Mouse (Mus musculus) neural tube, embryonic 10.5 days (tissue): Measurements from ENCODE around the gene Helz2.
"Not testable (repeated sequence)": the region's sequence is repeated elsewhere in the genome, so short reads cannot be mapped to it uniquely, and the experiment has no call there.

Experiments used
- DNase-seq: peaks from one replicate; pipeline ENCODE4 v3.0.0-alpha.2; 2017; ENCODE audit warnings: low spot score; ENCODE audit errors: extremely low spot score

Helz2 gene

DNA sequence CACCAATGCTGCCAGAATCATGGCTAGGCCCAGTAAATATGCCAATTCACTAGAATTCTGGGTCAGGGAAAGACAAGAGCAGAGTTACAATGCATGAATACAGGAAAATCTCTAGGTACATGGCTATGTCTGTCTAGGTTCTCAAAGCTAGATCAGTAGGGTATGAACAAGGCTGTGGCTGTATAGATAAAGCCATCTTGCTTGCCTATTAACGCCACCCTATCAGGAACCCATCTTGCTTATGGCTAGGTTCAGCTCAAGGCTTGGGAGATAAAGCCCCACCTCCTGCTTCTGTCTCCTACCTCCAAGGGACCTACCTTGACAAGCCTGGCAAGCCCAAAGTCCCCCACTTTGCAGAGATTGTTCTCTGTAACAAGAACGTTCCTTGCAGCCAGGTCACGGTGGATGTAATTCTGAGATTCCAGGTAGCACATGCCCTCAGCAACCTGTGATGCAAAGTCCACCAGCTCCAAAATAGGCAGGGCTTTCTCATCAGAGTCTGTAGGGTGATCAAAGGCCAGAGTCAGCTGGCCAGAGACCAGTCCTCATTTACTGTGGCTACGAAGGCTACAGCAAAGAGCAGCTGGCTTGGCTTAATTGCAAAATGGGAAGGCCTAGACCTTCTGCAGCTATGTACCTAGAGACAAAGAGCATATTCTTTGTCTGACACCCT, 45.1 kb downstream of the Helz2 start:
- DNase-seq: no peak

DNA sequence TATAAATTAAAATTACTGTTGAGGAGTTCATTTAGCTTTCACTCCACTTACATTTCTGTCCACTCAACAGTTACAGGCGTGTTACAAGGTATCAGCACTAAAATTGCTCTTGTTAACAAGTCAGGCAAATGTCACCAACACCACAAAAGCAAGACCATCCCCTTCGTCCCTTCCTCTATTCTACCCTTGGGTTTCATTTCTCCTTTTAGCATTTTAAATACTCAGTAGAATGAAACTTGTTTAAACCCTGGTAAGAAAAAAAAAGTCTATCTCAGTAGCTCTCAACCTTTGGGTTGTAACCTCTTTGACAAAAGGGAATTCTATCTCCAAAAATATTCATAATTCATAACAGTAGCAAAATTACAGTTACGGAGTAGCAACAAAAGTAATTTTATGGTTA, 48.8 kb downstream of the Helz2 start:
- DNase-seq: no peak

DNA sequence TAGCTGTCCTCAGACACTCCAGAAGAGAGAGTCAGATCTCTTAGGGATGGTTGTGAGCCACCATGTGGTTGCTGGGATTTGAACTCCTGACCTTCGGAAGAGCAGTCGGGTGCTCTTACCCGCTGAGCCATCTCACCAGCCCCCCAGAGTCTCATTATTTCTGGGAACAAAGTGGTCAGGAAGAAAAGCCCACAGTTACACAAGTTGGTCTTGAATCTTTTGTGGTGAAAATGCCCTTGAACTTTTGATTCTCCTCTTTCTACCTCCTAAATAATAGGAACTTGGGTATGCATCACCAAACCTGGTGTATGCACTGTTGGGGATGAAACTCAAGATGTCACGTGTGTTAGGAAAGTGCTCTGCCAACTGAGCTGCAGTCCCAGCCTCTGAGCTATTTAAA, 49.9 kb downstream of the Helz2 start:
- DNase-seq: no peak

DNA sequence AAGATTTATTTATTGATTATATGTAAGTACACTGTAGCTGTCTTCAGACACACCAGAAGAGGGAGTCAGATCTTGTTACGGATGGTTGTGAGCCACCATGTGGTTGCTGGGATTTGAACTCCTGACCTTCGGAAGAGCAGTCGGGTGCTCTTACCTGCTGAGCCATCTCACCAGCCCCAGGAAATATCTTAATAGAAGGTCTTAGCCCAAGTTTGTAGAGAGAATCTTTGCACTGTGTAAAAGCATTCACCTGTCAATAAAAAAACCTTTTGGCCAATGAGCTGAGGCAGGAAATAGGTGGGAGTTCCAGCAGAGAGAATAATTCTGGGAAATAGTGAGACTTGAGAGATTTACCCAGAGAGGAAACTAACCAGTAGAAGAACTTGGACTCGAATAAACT, 50.4 kb downstream of the Helz2 start:
- DNase-seq: not testable (repeated sequence)

DNA sequence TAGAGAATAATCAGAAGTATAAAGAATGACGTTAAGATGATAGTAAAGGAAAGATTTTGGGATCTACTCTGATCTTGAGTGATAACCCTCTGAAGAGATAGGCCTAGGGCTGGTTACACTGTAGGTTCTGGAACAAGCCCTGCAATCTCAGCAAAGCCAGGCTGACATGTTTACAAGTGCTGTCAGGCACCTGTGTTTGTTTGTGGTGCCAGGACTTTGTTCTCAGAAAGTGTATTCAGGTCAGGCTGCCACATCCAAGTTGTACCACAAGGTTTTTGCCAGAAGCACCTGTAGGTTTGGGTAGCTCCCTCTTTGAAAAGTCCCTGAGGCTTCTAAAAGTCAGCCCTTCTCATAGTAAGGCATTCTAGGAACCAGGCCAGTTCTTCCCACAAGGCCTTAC, 52.5 kb downstream of the Helz2 start:
- no peak for DNase-seq

DNA sequence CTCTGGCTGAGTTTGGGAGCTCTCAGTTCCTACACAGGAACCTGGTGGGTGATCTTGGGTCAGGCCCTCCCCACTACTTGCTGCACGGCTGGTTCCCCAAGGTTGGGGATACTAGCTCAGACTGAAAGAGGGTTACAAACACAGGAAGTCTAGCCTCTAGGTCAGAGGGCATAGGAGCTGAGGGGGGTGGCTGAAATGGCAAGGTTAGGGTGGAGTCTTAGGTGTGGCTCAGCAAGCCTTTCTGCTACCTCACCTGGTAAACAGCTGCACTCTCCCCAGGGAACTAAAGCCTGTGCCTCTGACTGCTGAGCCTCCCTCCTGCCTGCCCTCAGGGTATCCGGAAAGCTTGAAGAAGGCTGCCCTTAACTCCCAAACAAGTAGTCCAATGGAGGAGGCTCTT, 53.1 kb downstream of the Helz2 start:
- peak; percentile 17 for DNase-seq

DNA sequence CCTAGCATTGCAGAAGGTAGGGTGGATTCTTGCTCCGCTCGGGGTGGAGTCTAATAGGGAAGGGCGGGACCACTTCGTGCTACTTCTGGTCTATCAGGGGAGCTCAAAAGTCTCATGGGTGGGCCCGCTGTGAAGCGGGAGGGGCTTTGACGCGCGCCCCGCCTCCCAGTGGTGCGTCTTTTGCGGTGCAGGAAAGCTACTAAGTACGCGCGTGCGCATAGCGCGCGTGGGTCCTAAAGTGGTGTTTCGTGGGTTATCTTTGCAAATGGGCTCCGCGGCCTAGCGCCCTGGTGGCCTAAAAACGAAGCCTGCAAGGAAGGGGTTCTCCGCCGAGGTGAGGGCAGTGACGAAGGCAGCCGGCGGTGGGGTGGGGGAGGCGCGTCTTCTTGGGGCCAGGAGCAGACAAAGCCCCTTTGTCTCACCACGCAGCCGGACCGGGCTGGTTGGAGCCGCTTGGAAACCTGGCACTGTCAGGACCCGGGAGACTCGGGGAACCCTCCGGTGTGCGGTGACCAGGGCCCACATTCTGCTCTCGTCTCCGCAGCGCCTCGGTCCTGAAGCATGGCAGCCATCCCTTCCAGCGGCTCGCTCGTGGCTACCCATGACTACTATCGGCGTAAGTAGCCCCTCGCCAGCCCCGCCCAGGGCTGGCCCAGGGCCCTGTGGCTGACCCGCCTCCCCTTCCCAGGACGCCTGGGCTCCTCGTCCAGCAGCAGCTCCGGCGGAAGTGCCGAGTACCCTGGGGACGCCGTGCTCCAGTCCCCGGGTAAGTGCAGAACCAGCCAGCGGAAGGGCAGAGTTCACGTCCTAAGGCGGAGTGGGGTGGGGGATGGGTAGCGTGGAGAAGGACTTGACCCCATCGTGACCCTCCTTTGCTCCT, 54.5 kb downstream of the Helz2 start, which contains the start of gene Ppdpf:
Gene Ppdpf, plus strand, starts transcription at position 127 of the 880 bp plus-strand sequence.
- peak; percentile 91 for DNase-seq

DNA sequence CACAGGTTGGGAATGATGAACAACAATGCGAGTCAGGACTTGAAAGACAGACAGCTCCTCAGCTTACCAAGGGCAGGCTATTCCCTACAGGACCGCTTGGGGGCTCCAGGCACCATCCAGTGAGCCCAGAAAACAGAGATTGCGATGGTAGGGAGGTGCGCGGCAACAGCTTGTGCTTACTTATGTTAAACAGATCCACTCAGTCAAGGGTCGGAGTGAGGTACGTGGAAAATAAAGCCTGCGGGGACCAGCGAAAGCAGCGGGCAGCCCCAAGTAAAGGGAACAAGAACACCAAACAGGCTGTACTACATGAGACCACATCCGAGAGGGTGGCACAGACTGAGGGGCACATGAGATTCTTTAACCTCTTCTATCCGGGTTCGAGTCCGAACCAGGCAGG, 55.2 kb downstream of the Helz2 start:
- peak; percentile 87 for DNase-seq

DNA sequence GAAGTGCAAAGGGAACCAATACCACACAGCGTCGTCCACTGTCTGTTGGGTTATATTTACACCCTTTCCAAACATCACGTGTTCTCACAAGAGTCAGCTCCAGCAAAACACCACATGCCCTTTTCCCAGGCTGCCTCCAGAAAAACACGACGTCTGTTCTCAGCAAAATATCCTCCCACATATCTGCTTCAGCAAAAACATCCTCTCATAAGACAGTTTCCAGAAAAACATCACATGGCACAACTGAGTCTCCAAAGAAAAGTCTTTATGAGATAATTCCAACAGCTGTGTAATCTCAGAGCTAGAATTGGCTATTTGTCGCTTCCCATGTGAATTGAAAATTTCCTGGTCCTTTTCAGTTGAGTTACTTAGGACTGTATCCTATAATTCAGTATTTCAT, 60.9 kb downstream of the Helz2 start:
- no peak for DNase-seq

DNA sequence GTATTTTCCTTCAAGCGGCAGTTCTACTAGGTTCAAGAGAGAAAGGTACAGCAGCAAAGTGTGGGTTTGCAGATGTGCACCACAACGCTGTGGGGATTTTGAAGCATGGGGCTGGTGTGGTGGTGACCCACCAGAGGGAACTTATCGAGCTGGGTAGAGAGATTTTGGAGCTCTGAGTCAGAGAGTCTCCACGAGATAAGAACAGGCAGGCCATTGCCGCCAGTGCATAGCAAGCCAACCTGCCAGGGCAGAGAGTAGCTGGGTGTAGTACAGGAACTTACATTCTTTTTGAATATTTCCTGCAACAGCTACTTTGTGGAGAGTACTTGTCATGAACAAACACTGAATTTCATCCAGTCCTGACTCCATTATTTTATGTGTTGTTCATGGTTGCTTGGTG, 63.4 kb downstream of the Helz2 start:
- no peak for DNase-seq

DNA sequence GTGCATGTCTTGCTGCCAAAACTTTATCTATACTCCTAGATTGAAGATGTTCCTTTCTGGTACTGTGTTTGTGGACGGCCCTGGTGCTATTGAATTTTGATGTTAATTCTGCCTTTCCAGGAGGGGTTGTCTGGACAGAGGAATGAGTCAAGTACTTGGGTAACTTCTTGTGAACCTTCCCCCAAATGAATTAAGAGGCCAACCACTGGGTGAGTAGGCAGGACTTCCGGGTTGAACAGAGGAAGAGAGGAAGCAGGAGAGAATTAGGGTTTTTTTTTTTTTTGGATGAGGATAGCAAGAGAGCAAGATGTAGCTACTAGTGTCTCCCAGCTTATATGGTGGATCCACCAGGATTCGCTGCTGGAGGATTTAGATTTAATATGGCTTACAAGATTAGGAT, 63.8 kb downstream of the Helz2 start:
- DNase-seq: no peak
